Mouse (Mus musculus) neural tube, embryonic 13.5 days (tissue): Measurements from ENCODE around the gene Gm12216. TPM values are rescaled to one million over a fixed set of nuclear protein-coding genes. Genes with fewer than 3 reads are reported as not detected.

Experiments
- ATAC-seq: fragments of 200-750 bp; cut with Nextera tagmentation; 2 replicates; pipeline ENCODE4 v1.8.0; 2017; ENCODE audit warnings: low read depth, mild to moderate bottlenecking, moderate TSS enrichment, moderate library complexity
- H3K27ac ChIP-seq: fragments of 300-500 bp; sonication (generic); replicated peaks from 2 replicates; pipeline ENCODE4 v1.5.1; 2015; ENCODE audit warnings: moderate library complexity, mild to moderate bottlenecking, inconsistent platforms
- H3K27me3 ChIP-seq: fragments of 300-500 bp; sonication (generic); 2 replicates; pipeline ENCODE4 v1.6.1; 2015; ENCODE audit warnings: mild to moderate bottlenecking, inconsistent platforms
- H3K36me3 ChIP-seq: fragments of 300-500 bp; sonication (generic); 2 replicates; pipeline ENCODE4 v1.6.1; 2015; ENCODE audit warnings: mild to moderate bottlenecking, inconsistent platforms
- H3K4me1 ChIP-seq: fragments of 300-500 bp; sonication (generic); replicated peaks from 2 replicates; pipeline ENCODE4 v1.6.1; 2015; ENCODE audit warnings: inconsistent platforms
- H3K4me2 ChIP-seq: fragments of 300-500 bp; sonication (generic); 2 replicates; pipeline ENCODE4 v1.6.1; 2015; ENCODE audit warnings: inconsistent platforms, mild to moderate bottlenecking, moderate library complexity
- H3K4me3 ChIP-seq: fragments of 300-500 bp; sonication (generic); 2 replicates; pipeline ENCODE4 v1.5.1; 2015; ENCODE audit warnings: mild to moderate bottlenecking, inconsistent platforms
- H3K9ac ChIP-seq: fragments of 300-500 bp; sonication (generic); 2 replicates; pipeline ENCODE4 v1.6.1; 2015; ENCODE audit warnings: moderate library complexity, mild to moderate bottlenecking, inconsistent platforms
- H3K9me3 ChIP-seq: fragments of 300-500 bp; sonication (generic); 2 replicates; pipeline ENCODE4 v1.6.1; 2016; ENCODE audit warnings: inconsistent platforms
- WGBS: fragments of 180-500 bp; shearing (Covaris S2); methylation state at CpG from one replicate; pipeline ENCODE4 v1.1.7; 2015; 5-methylcytosine and 5-hydroxymethylcytosine counted together
- polyA plus RNA-seq: library from polyadenylated mRNA; unstranded; fragments of >200 nt; fragmentation: Nextera tagmentation; extraction: Ambion mirVana; gene quantifications from 2 replicates; pipeline ENCODE4 v1.2.1, GENCODE M21; 2015

Gene Gm12216
- polyA plus RNA-seq, 1 experiment from 2014 or later = 1.6 TPM

DNA sequence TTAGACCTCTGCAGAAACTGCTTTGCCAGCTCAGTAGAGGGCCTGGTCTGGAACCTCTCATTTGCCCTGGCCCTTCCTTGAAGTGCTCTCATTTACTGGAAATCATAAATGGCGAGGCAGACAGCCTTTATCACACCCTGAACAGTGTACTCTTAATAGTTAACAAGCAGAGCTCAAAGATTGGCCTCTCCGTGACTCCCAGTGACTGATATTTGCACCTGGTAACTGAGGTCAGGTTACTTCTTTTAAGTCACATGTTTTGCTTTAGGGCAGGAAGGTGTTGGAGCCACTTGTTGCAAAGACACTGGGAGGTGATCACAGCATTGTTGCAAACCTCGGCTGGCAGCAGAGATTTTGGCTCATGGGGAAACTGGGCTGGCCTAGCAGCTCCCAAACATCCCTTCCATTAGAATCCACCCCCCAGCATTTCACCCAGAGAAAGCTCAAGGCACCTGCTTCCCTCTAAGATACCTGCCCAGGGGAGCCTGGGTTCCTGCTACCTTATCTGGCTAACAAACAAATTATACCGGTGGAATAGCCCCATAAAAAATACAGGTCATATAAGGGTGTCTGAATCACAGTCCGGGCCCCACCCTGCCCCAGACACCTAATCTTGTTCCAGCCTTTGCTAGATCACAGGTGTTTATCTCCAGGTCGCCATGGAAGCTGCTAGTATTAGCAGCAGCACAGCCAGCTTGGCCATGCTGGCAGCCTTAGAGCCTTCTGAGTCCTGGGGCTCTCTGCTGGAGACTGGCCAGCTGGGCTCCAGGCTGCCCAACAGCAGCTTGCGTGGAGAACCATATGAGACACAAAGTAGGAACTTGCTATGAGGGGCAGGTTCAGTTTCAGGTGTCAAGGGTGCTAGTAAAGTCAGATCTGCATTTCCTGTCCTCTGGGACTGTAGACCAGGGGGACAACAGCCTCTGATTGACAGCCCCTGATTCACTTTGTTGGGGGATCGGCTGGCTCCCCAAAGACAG lies 19.1 kb downstream of the Gm12216 start:
- no peaks in the 10 kb centered on the region for H3K9me3 ChIP-seq
- 65% methylated on average over 8 of the region's 8 CpGs for WGBS
- no peak overlapping the region for H3K9ac ChIP-seq
- ATAC-seq = no peak
- H3K27ac ChIP-seq = no peak overlapping the region
- H3K4me1 ChIP-seq = no peaks in the 10 kb centered on the region
- H3K4me2 ChIP-seq = no peak overlapping the region
- no peaks in the 10 kb centered on the region for H3K36me3 ChIP-seq
- no peak overlapping the region for H3K4me3 ChIP-seq
- H3K27me3 ChIP-seq = no peaks in the 10 kb centered on the region

GRCm38 (mm10) chr11:53839147-53839546 lies 19.9 kb downstream of the Gm12216 start:
- H3K9ac ChIP-seq = no peak overlapping the region
- no peaks in the 10 kb centered on the region for H3K4me1 ChIP-seq
- H3K36me3 ChIP-seq = no peaks in the 10 kb centered on the region
- no peaks in the 10 kb centered on the region for H3K9me3 ChIP-seq
- H3K4me2 ChIP-seq = no peak overlapping the region
- no peak overlapping the region for H3K27ac ChIP-seq
- H3K27me3 ChIP-seq = no peaks in the 10 kb centered on the region
- no peak overlapping the region for H3K4me3 ChIP-seq
- 84% methylated on average over 6 of the region's 6 CpGs for WGBS
- no peak for ATAC-seq

DNA sequence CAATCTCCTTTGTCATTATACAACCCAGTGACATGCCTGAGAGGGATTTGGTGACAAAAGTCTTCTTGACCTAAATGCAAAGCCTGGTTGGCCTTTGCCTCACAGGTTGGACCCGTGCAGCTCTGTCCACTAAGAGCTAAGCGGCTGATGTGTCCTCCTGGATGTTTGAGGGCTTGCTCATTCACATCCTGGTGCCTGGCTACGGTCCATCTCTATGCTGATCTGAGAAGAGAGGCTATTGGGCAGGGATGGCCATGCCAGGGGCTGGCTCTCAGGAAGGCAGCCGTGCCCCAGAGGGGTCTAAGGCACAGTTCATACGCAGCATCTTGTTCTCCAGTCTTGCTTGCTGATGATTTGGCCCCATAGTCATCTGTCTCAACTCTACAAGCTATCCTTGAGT lies 21.3 kb downstream of the Gm12216 start:
- Histone ChIP-seq H3K4me3 (no peak overlapping the region), H3K4me2 (no peak overlapping the region), H3K4me1 (no peaks in the 10 kb centered on the region), H3K27me3 (no peaks in the 10 kb centered on the region), H3K9me3 (no peaks in the 10 kb centered on the region), H3K9ac (no peak overlapping the region), H3K27ac (no peak overlapping the region), H3K36me3 (no peaks in the 10 kb centered on the region)
- no peak for ATAC-seq
- 88% methylated on average over 5 of the region's 5 CpGs for WGBS

GRCm38 (mm10) chr11:53835379-53836010 lies 23.6 kb downstream of the Gm12216 start:
- H3K4me1 ChIP-seq = no peaks in the 10 kb centered on the region
- no peaks in the 10 kb centered on the region for H3K36me3 ChIP-seq
- H3K9me3 ChIP-seq = no peaks in the 10 kb centered on the region
- H3K4me2 ChIP-seq = no peak overlapping the region
- H3K27ac ChIP-seq = no peak overlapping the region
- H3K27me3 ChIP-seq = no peaks in the 10 kb centered on the region
- H3K4me3 ChIP-seq = no peak overlapping the region
- no peak overlapping the region for H3K9ac ChIP-seq
- 91% methylated on average over 4 of the region's 4 CpGs for WGBS
- no peak for ATAC-seq

DNA sequence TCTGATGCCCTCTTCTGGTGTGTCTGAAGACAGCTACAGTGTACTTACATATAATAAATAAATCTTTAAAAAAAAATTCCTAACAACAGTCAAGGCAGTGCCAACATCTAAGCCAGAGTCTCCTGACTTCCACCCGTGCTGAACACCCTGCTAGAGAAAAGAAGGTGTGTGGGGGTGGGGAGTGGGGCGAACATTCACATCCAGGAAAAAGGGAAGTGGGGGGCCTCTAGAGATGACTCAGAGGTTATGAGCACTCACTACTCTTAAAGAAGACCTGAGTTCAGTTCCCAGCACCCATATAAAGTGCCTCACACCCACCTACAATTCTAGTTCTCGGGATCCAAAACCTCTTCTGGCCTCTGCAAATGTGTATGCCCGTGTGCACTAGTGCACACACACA lies 33.6 kb downstream of the Gm12216 start:
- no peak for ATAC-seq
- no peak overlapping the region for H3K27ac ChIP-seq
- H3K27me3 ChIP-seq = no peaks in the 10 kb centered on the region
- WGBS = 86% methylated on average over 4 of the region's 4 CpGs
- no peaks in the 10 kb centered on the region for H3K36me3 ChIP-seq
- peaks cover 3% of the 10 kb centered on the region; the same call in 1 of the 2 replicates for H3K9me3 ChIP-seq
- H3K4me2 ChIP-seq = no peak overlapping the region
- H3K4me1 ChIP-seq = no peaks in the 10 kb centered on the region
- no peak overlapping the region for H3K9ac ChIP-seq
- no peak overlapping the region for H3K4me3 ChIP-seq

DNA sequence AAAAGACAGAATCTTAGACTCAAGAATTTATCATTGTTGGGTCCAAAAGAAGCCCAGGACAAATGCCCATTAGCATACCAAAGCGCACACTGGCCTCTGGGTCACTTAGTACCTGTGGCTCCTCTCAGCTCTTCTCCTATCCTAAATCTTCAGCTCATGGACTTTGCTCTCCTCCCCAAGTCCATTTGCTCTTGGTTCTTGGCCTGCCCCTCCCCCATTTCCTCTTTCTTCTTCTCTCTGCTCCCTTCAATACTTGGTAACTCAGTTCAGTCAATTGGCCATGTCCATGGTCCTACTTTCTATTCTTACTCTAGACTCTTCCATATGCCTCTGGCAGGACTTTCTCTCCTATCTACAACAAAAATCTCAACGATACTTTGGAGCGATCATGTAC lies 37.1 kb downstream of the Gm12216 start:
- H3K36me3 ChIP-seq = no peaks in the 10 kb centered on the region
- no peak overlapping the region for H3K4me3 ChIP-seq
- H3K4me2 ChIP-seq = no peak overlapping the region
- H3K9ac ChIP-seq = no peak overlapping the region
- WGBS = 95% methylated on average over 3 of the region's 3 CpGs
- H3K27ac ChIP-seq = no peak overlapping the region
- no peaks in the 10 kb centered on the region for H3K27me3 ChIP-seq
- no peaks in the 10 kb centered on the region for H3K9me3 ChIP-seq
- no peaks in the 10 kb centered on the region for H3K4me1 ChIP-seq
- no peak for ATAC-seq

- Histone ChIP-seq H3K27ac (no peak overlapping the region), H3K36me3 (no peaks in the 10 kb centered on the region), H3K4me2 (no peak overlapping the region), H3K4me3 (no peak overlapping the region), H3K4me1 (no peaks in the 10 kb centered on the region), H3K9ac (no peak overlapping the region), H3K27me3 (no peaks in the 10 kb centered on the region), H3K9me3 (no peaks in the 10 kb centered on the region)
- 87% methylated on average over 11 of the region's 11 CpGs for WGBS
- ATAC-seq = no peak
Measured at GRCm38 (mm10) chr11:53821230-53821944, 37.7 kb downstream of the Gm12216 start.

- WGBS = 90% methylated on average over 13 of the region's 13 CpGs
- no peaks in the 10 kb centered on the region for H3K9me3 ChIP-seq
- no peak for ATAC-seq
Measured at GRCm38 (mm10) chr11:53820516-53821170, 38.4 kb downstream of the Gm12216 start.

DNA sequence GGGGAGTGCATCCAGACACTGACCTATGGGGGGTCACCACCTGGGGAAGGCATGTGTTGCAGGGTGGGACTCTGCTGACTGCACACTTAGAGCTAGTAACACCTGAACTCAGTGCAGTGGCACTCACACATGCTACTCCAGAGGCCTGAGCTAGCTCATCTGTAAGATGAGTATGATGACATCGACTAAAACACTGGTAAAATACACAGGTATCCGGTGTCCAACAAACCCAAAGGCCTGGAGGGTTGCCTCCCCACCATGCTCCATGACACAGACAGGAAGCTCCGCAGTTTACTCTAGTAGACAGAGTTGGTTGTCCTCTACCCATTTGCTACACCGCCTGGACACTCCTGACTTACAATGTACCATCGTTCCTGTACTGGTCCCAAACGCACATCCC lies 39.5 kb downstream of the Gm12216 start:
- H3K4me3 ChIP-seq = no peak overlapping the region
- ATAC-seq = no peak
- no peak overlapping the region for H3K27ac ChIP-seq
- H3K4me1 ChIP-seq = no peaks in the 10 kb centered on the region
- H3K27me3 ChIP-seq = no peaks in the 10 kb centered on the region
- H3K9me3 ChIP-seq = no peaks in the 10 kb centered on the region
- H3K9ac ChIP-seq = no peak overlapping the region
- no peaks in the 10 kb centered on the region for H3K36me3 ChIP-seq
- H3K4me2 ChIP-seq = no peak overlapping the region
- 91% methylated on average over 6 of the region's 6 CpGs for WGBS

More at GRCm38 (mm10) chr11:53820516-53821170, 38.4 kb downstream of the Gm12216 start:
- Histone ChIP-seq H3K4me3 (no peak overlapping the region), H3K27ac (no peak overlapping the region), H3K27me3 (no peaks in the 10 kb centered on the region), H3K4me1 (no peaks in the 10 kb centered on the region), H3K36me3 (no peaks in the 10 kb centered on the region), H3K4me2 (no peak overlapping the region), H3K9ac (no peak overlapping the region)

DNA sequence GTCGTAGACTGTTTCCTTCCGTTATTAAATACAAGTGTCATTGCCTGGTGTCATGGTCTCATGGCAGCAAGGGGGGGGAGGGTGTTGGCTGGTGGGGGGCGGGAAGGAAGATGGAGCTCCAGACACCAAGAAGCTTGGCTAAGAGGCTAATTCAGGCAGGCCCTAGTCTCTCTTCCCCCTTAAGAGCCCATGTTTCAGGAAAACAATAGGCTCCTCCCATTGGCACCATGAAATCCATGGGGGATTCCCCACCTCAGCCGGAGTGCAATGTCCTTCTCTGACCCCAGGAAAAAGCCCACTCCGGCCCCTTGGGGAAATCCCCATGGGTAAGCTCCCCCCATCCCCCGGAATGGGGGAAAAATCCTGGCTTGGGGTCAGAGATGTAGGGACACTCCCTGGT lies 40.3 kb downstream of the Gm12216 start:
- Histone ChIP-seq H3K27ac (no peak overlapping the region), H3K36me3 (no peaks in the 10 kb centered on the region), H3K27me3 (no peaks in the 10 kb centered on the region), H3K4me2 (no peak overlapping the region), H3K9me3 (no peaks in the 10 kb centered on the region), H3K4me3 (no peak overlapping the region), H3K9ac (no peak overlapping the region), H3K4me1 (no peaks in the 10 kb centered on the region)
- WGBS = 62% methylated on average over 6 of the region's 6 CpGs
- no peak for ATAC-seq

DNA sequence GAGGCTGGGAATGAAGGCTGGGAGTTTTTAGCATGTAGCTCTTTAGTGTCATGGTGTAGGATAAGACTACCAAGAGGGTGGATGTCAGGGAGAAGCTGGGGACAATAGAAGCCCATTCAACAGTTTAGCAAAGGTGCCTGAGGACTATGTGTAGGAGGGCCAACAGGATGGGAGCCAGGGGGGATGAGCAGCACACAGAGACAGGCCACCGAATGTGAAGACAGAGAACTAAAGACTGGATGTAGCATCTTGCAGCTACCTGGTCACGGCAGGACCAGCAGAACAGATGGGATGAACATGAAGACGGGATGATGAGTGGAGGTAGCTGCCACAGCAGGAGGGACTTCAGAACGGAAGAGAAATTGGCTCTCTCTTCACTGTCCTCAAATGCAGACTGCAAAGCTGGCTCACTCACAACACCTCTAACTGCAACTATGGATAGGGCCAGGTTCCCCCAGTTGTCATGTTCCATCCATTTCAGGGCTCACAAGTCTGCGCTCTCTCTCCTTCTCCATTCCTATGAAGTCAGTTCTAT lies 42.1 kb downstream of the Gm12216 start:
- WGBS = 90% methylated on average over 5 of the region's 5 CpGs
- ATAC-seq = no peak
- H3K4me2 ChIP-seq = no peak overlapping the region
- no peak overlapping the region for H3K4me3 ChIP-seq
- H3K9ac ChIP-seq = no peak overlapping the region
- no peaks in the 10 kb centered on the region for H3K27me3 ChIP-seq
- no peaks in the 10 kb centered on the region for H3K9me3 ChIP-seq
- no peaks in the 10 kb centered on the region for H3K36me3 ChIP-seq
- no peaks in the 10 kb centered on the region for H3K4me1 ChIP-seq
- H3K27ac ChIP-seq = no peak overlapping the region
